Mouse (Mus musculus) small intestine, adult 2 months (tissue): ENCODE results near the gene Atp2a3. TPM values are rescaled to one million over a fixed set of nuclear protein-coding genes. Genes with fewer than 3 reads are reported as not detected.

ENCODE experiments used
- H3K27ac ChIP-seq: fragments of 200-500 bp; 2 replicates; pipeline ENCODE4 v1.5.1; 2012; ENCODE audit warnings: low read depth, low read length, control low read depth, inconsistent platforms; ENCODE audit not compliant: insufficient read depth
- H3K27me3 ChIP-seq: fragments of 200-500 bp; 2 replicates; pipeline ENCODE4 v1.6.1; 2012; ENCODE audit warnings: mild to moderate bottlenecking, moderate library complexity, low read length, inconsistent platforms; ENCODE audit not compliant: control insufficient read depth, insufficient read depth
- H3K36me3 ChIP-seq: fragments of 200-500 bp; 2 replicates; pipeline ENCODE4 v1.6.1; 2012; ENCODE audit warnings: mild to moderate bottlenecking, low read length, control low read depth, inconsistent platforms; ENCODE audit not compliant: control insufficient read depth, insufficient read depth
- H3K4me1 ChIP-seq: fragments of 200-500 bp; 2 replicates; pipeline ENCODE4 v1.6.1; 2012; ENCODE audit warnings: low read length, inconsistent platforms, mixed read lengths; ENCODE audit not compliant: control insufficient read depth, insufficient read depth, insufficient read length
- H3K4me3 ChIP-seq: fragments of 200-500 bp; 2 replicates; pipeline ENCODE4 v1.5.1; 2012; ENCODE audit warnings: low read depth, mild to moderate bottlenecking, control low read depth, inconsistent platforms, low read length, moderate library complexity
- CTCF ChIP-seq: fragments of 200-500 bp; IDR thresholded peaks from 2 replicates; pipeline ENCODE4 v1.5.1; 2012; ENCODE audit warnings: low read depth, mild to moderate bottlenecking, control low read depth, inconsistent platforms, low read length, moderate library complexity, mixed read lengths; ENCODE audit not compliant: insufficient replicate concordance, insufficient read length; ENCODE audit errors: extremely low read depth
- POLR2A ChIP-seq: fragments of 200-500 bp; IDR thresholded peaks from 2 replicates; pipeline ENCODE4 v1.6.1; 2012; ENCODE audit warnings: low read depth, mild to moderate bottlenecking, control low read depth, inconsistent platforms, low read length, moderate library complexity
- WGBS: fragments of 180-500 bp; shearing (Covaris S2); methylation state at CpG from one replicate; pipeline ENCODE4 v1.1.7; 2018; 5-methylcytosine and 5-hydroxymethylcytosine counted together
- polyA plus RNA-seq: library from polyadenylated mRNA; depleted of rRNA; stranded (reverse); fragments of >200 nt; gene quantifications from 2 replicates; pipeline ENCODE4 v1.2.3, GENCODE M21; 2012

Atp2a3 gene
- polyA plus RNA-seq, 1 experiment: 128 TPM

- Histone ChIP-seq H3K27ac (no peak overlapping the region), H3K4me3 (no peak overlapping the region), H3K27me3 (no peaks in the 10 kb centered on the region), H3K36me3 (no peaks in the 10 kb centered on the region), H3K4me1 (peaks cover 7% of the 10 kb centered on the region)
- TF ChIP-seq CTCF: no peak
- no peak for TF ChIP-seq POLR2A
- 72% methylated on average over 4 of the region's 4 CpGs for WGBS
These were observed 53.9 kb downstream of the Atp2a3 start for GRCm38 (mm10) chr11:73014831-73015344.

DNA sequence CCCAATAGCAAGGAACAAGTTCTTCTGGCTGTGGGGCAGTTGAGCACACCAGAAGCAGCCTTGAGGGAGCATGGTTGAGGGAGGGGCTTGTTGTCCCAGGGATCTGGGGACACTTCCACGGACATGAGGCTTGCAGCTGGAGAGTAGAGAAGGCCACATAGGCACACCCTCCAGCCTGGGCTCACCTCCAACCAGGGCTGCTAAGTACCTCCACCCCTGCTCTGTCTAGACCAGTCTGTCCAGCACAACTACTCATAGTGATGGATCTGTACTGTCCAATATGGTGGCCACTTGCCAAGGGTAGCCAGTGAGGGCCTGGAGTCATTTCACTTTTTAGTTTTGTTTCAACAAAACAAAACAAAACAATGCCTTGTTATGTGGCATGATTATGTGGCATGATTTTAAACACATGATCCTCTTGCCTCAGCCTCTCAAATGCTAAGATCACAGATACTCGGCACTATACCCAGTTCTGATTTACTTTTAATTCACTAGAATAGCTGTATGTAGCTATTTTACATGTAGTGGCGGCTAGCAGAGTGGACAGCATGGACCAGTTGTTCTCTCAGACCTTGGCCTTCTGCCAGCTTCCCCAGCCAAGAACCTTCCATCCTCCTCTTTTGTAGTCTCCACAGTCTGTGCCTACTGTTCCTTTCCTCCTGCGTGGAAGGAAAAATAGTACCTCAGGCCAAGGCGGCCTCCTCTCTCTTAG lies 54.6 kb downstream of the Atp2a3 start:
- H3K36me3 ChIP-seq: no peaks in the 10 kb centered on the region
- TF ChIP-seq POLR2A (no peak), CTCF (no peak)
- peaks cover 7% of the 10 kb centered on the region for H3K4me1 ChIP-seq
- H3K27me3 ChIP-seq: no peaks in the 10 kb centered on the region
- 68% methylated on average over 5 of the region's 5 CpGs for WGBS
- H3K4me3 ChIP-seq: no peak overlapping the region
- no peak overlapping the region for H3K27ac ChIP-seq

DNA sequence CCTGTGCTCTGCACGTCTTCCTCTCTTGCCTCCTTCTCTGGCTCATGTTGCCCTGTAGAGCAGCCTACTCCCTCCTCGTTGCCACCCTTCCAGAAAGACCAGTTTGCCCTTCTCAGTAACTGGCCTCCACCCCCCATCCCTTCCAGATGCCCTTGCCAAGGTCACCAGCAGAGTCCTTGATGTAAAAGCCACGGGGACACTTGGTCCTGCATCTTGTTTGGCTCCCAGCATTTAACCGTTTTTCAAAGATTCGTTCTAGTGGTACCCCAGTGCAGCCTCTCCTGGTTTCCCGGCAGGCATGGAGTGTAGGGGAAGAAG lies 55.1 kb downstream of the Atp2a3 start:
- Histone ChIP-seq H3K27ac (no peak overlapping the region), H3K27me3 (no peaks in the 10 kb centered on the region), H3K36me3 (no peaks in the 10 kb centered on the region), H3K4me3 (no peak overlapping the region), H3K4me1 (peaks cover 7% of the 10 kb centered on the region)
- WGBS: 65% methylated on average over 6 of the region's 6 CpGs
- TF ChIP-seq CTCF: no peak
- TF ChIP-seq POLR2A: no peak

DNA sequence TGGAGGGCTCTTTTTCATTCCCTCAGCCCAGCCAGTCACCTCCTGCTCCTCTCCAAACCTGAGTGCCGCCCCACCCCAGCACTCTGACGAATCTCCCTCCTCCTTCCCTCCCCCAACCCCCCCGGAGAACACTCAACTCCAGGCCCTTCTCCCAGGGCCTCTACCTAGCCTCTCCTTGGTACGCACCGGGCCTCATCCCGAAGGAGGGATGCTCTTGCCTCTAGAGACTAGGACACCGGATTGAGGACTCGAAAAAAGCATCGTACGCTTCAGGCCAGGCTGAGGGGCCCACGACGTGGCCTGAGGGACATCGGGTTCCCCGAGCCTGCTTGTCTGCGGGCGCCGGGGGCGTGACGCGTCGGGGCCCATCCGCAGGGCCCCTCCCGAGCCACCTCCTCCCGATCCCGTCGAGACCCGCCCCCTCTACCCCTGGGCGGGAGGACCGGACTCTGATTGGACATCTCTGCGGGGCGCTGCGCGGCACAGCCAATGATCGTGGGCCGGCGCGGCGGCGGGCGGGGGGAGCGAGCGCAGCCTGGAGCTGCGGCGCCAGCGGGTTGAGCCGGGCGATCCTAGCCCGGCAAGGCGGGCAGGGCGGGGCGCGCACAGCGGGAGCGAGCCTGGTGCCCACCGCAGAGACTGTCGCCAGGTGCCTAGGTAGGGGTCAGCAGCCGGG lies 57.6 kb downstream of the Atp2a3 start, which contains the start of gene Camkk1:
Gene Camkk1, plus strand, starts transcription at position 538 of the 676 bp plus-strand sequence.
- no peak within 1 kb of the TSS for H3K27ac ChIP-seq
- TF ChIP-seq POLR2A: no peak; the same call in 1 of the 2 replicates
- no peak for TF ChIP-seq CTCF
- H3K36me3 ChIP-seq: no peaks in the 10 kb centered on the region
- under 1% methylated on average over 57 of the region's 57 CpGs for WGBS
- H3K4me3 ChIP-seq: peak within 1 kb of the TSS; percentile 73
- no peaks in the 10 kb centered on the region for H3K27me3 ChIP-seq
- peaks cover 7% of the 10 kb centered on the region for H3K4me1 ChIP-seq

- WGBS: 2% methylated on average over 46 of the region's 46 CpGs
- TF ChIP-seq CTCF (no peak), POLR2A (0 out of 2 replicates have a peak, but pooled peaks have one; percentile 20)
- no peaks in the 10 kb centered on the region for H3K27me3 ChIP-seq
- no peak overlapping the region for H3K27ac ChIP-seq
- H3K4me1 ChIP-seq: peaks cover 9% of the 10 kb centered on the region
- peak overlapping the region; percentile 73 for H3K4me3 ChIP-seq
- no peaks in the 10 kb centered on the region for H3K36me3 ChIP-seq
These were observed 58.3 kb downstream of the Atp2a3 start for GRCm38 (mm10) chr11:73019147-73019795.

DNA sequence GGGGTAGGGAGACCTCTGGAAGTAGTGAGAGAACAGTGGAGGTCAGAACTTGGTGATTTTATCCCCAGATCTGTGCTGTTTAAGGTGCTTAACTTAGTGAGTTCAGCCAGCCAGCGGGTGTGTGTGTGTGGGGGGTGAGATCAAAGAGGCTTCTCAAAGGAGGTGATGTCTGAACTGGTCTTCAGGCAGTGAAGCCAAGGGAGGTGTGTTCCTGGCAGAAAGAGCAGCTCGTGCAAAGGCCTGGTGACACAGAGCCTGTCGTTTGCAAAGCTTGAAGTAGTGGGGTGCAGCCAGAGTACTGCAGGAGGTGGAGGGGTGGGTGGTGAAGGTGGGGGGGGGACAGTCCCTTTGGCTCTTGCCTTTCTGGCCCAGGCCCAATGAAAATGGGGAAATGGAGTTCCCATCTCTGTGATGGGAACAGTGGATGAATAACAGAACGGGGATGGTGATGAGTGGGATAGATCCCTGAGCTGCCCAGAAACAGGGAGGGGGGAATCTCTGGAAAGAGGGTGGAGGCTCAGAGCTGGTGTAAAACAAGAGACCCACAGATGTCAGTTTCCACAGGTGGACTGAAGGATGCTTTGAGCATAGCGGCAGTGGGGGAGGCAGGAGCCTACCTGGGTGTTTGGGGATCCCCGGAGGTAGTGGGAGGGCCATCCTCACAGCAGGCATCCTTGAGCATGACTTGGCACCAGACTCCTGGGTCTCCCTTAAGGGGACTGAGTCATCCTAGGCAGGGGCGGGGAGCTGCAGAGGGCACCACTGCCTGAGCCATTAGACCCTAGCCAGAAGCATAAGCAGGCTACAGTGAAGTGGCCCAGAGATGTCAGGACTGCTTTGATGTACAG lies 60.2 kb downstream of the Atp2a3 start:
- Histone ChIP-seq H3K4me1 (peaks cover 15% of the 10 kb centered on the region), H3K27me3 (no peaks in the 10 kb centered on the region), H3K4me3 (no peak overlapping the region), H3K27ac (no peak overlapping the region), H3K36me3 (no peaks in the 10 kb centered on the region)
- 66% methylated on average over 7 of the region's 7 CpGs for WGBS
- no peak for TF ChIP-seq POLR2A
- no peak for TF ChIP-seq CTCF
